Mouse (Mus musculus) bone marrow macrophage, adult 2 months (primary cell): ENCODE measurements around the gene Crisp4. TPM values are rescaled to one million over a fixed set of nuclear protein-coding genes. Genes with fewer than 3 reads are reported as not detected.

Experiments used
- H3K27ac ChIP-seq: 2 replicates; pipeline ENCODE4 v1.5.1; 2012; ENCODE audit warnings: low read depth, low read length; ENCODE audit not compliant: insufficient read depth
- H3K4me1 ChIP-seq: 2 replicates; pipeline ENCODE4 v1.6.1; 2012; ENCODE audit warnings: low read length; ENCODE audit not compliant: control insufficient read depth, insufficient read depth
- H3K4me3 ChIP-seq: 2 replicates; pipeline ENCODE4 v1.5.1; 2012; ENCODE audit warnings: mild to moderate bottlenecking, low read length, moderate library complexity; ENCODE audit not compliant: insufficient read depth
- CTCF ChIP-seq: IDR thresholded peaks from 2 replicates; pipeline ENCODE4 v1.5.1; 2012; ENCODE audit warnings: low read depth, mild to moderate bottlenecking, low read length, moderate library complexity
- POLR2A ChIP-seq: IDR thresholded peaks from 2 replicates; pipeline ENCODE4 v1.6.1; 2012; ENCODE audit warnings: mild to moderate bottlenecking, low read depth, low read length, borderline replicate concordance
- polyA plus RNA-seq: library from polyadenylated mRNA; stranded (reverse); fragments of >200 nt; gene quantifications from 2 replicates; pipeline ENCODE4 v1.2.4, GENCODE M21; 2012; ENCODE audit not compliant: missing spikeins, insufficient read depth, insufficient read length

Gene Crisp4
- not detected in 2 replicates for polyA plus RNA-seq

DNA sequence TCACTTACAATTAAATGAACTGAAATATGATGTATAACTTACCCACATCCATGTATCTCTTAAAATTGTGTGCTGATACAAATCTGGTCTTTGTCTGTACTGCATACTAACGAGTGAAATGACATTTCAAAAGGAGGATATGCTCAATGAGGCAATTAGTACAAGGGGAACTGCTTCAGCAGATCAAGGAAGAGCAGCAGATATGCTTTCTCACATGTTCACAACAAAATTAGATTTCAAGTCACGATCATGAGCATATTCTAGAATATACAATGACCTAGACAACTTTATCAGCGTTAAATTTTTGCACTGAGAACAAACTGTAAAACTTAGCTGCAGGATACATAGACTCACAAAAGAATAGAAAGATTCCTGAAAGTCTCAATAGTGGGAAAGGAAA is at the start of gene Crisp4:
Gene Crisp4 (minus strand): TSS at position 101 of the 400 bp plus-strand sequence.
- Histone ChIP-seq H3K4me1 (no peaks in the 10 kb centered on the region), H3K27ac (no peak within 1 kb of the TSS), H3K4me3 (no peak within 1 kb of the TSS)
- no peak for TF ChIP-seq CTCF
- TF ChIP-seq POLR2A = no peak

DNA sequence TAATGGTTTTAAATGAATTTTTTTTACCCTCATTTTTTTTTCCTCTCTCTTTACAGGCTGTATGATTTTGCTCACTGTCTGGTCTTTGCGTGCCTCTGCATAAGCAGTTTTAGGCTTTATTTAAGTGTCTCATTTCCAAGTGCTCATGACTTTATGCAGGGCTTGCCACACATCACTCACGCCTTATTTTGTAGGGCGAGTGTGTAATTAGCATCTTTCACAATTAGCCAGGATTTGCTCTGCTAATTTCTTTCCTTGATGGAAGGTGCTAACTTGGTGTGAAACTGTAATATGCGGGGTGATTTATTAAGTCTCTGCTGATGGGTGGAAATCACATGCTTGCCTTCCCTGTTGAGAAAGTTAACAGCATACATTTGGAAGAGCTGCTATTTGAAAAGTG is 46.0 kb upstream of the Crisp4 start:
- no peak for TF ChIP-seq CTCF
- no peak for TF ChIP-seq POLR2A
- no peak overlapping the region for H3K4me3 ChIP-seq
- no peaks in the 10 kb centered on the region for H3K4me1 ChIP-seq
- H3K27ac ChIP-seq = no peak overlapping the region

DNA sequence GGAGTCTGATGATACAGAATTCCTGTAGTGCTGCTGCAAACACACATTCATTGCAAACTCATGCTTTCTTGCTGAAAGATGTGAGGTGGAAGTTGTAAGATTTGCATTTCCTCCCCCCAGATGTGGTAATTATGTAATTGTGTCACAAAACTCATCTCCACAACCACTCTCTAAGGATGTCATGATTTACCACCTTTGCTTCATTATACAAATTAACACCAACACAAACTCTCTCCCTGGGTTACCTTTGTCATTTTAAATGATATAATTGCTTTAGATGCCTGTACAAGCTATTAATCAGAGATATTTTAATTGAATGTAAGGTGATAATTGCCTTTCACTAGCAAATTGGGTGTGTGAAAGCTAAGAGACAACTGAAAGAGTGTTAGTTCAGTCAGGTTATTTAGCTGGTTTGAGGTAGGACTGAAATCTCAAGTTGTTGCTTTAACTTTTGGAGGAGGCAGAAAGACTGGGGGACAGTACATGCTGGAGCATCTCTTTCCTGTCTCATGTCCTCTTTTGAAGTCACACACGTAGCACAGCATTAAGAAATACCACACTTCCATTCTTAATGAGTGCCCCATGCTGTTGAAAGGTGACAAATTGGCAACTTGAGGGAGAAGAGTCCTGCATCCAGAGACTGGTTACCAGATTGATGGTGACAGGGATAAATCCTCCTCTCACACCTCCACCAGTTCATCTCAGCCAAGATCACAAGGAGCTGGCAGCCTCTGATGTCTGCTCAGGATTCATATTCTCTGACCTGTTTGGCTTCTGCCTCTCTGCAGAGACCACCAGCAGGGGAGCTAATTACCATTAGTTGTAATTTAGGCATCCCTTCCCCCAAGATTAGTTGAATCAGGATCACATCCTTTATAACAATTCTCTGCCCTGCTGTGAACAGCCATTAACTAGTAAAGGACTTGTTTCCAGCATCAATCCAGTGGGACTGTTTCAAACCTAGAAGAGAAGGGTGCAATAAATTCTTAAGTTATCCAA is 45.3 kb upstream of the Crisp4 start:
- no peaks in the 10 kb centered on the region for H3K4me1 ChIP-seq
- TF ChIP-seq CTCF = no peak
- TF ChIP-seq POLR2A = no peak
- no peak overlapping the region for H3K4me3 ChIP-seq
- no peak overlapping the region for H3K27ac ChIP-seq

DNA sequence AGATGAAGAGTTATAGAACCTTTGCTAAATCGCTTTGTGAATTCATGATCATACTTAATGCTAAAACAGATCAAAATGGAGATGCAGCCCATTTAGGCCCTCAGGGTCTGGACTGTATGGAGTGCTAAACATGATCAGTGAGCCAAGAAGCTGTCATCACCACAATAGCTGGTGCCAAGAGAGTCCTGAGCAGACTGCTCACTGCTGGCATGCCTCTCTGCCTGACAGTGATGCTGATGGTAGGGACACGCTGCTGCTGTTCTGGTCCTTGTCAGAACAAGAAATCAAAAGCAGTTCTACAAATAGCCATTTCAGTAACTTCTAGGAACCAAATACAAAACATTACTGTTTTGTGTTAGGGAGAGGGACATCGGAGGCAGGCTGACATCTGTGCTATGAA is 35.5 kb upstream of the Crisp4 start:
- Histone ChIP-seq H3K27ac (no peak overlapping the region), H3K4me1 (no peaks in the 10 kb centered on the region), H3K4me3 (no peak overlapping the region)
- TF ChIP-seq POLR2A (no peak), CTCF (no peak)

DNA sequence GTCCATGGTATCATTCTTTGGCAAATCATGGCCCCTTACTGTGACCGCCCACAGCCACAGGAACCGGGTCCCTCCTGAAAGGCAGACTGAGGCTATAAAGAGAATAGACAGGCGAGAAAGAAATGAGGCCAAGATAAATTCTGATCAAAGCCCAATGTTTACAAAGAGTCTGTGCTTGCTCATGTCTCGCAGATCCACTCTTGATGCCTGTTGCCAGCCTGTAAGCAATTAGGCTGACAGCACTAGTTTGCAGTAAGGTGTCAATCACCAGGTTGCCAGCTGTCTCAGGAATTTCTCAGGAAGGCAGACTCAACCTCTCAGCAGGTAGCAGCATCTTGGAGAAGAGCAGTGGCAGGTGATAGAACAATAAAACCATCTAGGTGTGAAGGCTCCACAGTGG is 24.9 kb upstream of the Crisp4 start:
- no peak for TF ChIP-seq CTCF
- TF ChIP-seq POLR2A = no peak
- H3K4me3 ChIP-seq = no peak overlapping the region
- H3K27ac ChIP-seq = no peak overlapping the region
- H3K4me1 ChIP-seq = no peaks in the 10 kb centered on the region

DNA sequence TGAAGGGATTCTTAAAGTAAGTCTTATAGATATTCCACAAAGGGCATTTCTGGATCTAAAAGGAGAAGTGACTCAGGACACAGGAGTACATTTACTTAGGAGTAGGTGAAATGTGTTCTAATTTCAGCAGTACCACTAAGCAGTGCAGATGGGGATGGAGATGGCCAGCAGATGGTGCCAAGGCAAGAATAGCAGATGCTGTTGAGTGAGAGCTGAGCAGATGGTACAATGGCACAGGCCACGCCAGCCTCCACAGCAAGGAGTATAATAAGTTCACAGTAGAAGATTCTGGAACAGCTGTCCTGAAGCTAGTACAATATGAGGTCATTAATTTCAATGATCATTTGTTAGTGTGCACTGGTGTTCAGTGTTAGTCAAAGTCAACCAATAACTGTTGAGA is 22.6 kb upstream of the Crisp4 start:
- H3K4me3 ChIP-seq = no peak overlapping the region
- TF ChIP-seq POLR2A = no peak
- TF ChIP-seq CTCF = no peak

DNA sequence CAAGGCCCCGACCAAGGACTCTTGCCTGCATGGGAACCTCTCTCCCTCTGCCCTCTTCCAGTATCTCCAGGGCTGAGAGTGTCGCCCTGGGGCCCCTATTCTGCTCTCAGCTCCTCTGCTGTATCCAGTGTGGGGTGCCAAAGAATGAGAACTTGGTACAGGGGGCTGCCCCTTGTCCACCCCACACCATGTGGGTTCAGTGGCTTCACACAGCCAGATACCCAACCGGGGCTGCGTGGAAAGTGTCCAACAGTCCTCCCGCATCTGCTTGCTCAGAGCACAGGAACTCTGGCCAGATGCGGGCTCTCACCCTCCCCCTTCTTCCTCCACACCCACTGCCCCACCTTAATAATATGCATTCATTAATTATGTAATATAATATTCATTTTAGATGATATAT is 13.4 kb upstream of the Crisp4 start:
- Histone ChIP-seq H3K4me3 (no peak overlapping the region), H3K27ac (no peak overlapping the region), H3K4me1 (no peaks in the 10 kb centered on the region)
- no peak for TF ChIP-seq CTCF
- no peak for TF ChIP-seq POLR2A

More for the DNA sequence above, 22.6 kb upstream of the Crisp4 start:
- Histone ChIP-seq H3K4me1 (no peaks in the 10 kb centered on the region), H3K27ac (no peak overlapping the region)

DNA sequence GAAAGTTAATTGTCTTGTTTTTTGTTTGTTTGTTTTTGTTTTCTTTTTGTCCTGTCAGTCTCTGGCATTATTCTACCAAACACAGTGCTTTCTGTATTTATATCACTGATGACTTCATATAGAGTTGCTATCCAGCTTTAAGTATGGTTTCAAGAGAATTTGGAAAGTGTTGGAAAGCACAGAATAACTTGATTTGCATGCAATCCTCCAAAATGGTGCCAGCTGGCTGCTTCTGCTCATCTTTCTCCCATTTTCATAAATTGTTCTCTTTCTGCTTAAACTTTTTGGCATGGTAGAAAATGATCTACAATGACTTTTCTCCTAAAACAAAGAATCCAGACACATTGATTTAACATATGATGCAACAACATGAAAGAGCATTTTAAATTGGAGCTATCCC is 2.5 kb upstream of the Crisp4 start:
- Histone ChIP-seq H3K4me1 (no peaks in the 10 kb centered on the region), H3K4me3 (no peak overlapping the region), H3K27ac (no peak overlapping the region)
- TF ChIP-seq POLR2A = no peak
- no peak for TF ChIP-seq CTCF

DNA sequence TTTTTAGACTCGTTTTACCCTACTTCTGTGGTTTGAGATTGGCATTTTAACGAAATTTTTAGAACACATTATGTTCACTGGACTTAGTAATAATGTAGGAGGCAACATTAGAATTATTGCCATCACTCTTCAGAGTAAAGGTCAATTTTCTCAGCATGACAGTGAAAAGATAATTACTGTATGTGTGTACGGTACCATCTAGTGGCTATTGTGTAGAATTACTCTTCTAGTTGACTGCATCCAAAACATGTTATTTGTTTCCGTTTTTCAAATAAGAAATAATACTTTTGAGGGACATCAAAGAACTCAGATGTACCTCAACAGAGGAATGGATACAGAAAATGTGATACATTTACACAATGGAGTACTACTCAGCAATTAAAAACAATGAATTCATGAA is 14.0 kb downstream of the Crisp4 start:
- no peak for TF ChIP-seq POLR2A
- no peak for TF ChIP-seq CTCF
- Histone ChIP-seq H3K27ac (no peak overlapping the region), H3K4me3 (no peak overlapping the region), H3K4me1 (no peaks in the 10 kb centered on the region)

DNA sequence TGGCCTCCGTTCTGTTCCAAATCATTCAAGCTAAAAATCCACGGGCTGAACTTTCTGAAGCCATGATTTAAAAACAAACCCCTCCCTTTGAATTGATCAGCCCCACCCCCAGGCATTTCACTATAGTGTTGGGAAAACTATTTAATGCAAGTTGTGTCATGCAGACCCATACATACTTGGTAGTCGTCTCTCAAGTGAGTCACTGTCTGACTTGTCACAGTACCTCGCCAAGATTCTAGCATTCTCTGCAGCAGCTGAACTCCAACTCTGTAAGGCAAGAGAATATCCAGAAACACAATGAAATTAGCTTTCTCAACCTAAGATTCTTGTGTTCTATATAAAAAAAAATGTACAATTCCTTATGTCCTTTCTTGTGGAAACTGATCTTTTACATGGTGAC is 15.7 kb downstream of the Crisp4 start:
- no peak for TF ChIP-seq POLR2A
- TF ChIP-seq CTCF = no peak
- Histone ChIP-seq H3K4me1 (no peaks in the 10 kb centered on the region), H3K27ac (no peak overlapping the region), H3K4me3 (no peak overlapping the region)
